Mouse (Mus musculus) embryonic facial prominence, embryonic 15.5 days (tissue): Measurements from ENCODE around the gene Gramd4. TPM values are rescaled to one million over a fixed set of nuclear protein-coding genes. Genes with fewer than 3 reads are reported as not detected.
A peak's percentile ranks its signal among the peaks of the same experiment; 100 is the strongest.

Experiments used
- ATAC-seq: fragments of 200-750 bp; cut with Nextera tagmentation; 2 replicates; pipeline ENCODE4 v1.8.0; 2017; ENCODE audit warnings: low read depth, moderate TSS enrichment; ENCODE audit not compliant: insufficient number of reproducible peaks, low FRiP score, low TSS enrichment
- H3K27ac ChIP-seq: fragments of 300-500 bp; sonication (generic); replicated peaks from 2 replicates; pipeline ENCODE4 v1.5.1; 2015; ENCODE audit warnings: mild to moderate bottlenecking, inconsistent platforms
- H3K27me3 ChIP-seq: fragments of 300-500 bp; sonication (generic); 2 replicates; pipeline ENCODE4 v1.6.1; 2015; ENCODE audit warnings: inconsistent platforms
- H3K36me3 ChIP-seq: fragments of 300-500 bp; sonication (generic); 2 replicates; pipeline ENCODE4 v1.6.1; 2015; ENCODE audit warnings: mild to moderate bottlenecking, inconsistent platforms
- H3K4me1 ChIP-seq: fragments of 300-500 bp; sonication (generic); 2 replicates; pipeline ENCODE4 v1.6.1; 2015; ENCODE audit warnings: inconsistent platforms
- H3K4me2 ChIP-seq: fragments of 300-500 bp; sonication (generic); replicated peaks from 2 replicates; pipeline ENCODE4 v1.6.1; 2015; ENCODE audit warnings: mild to moderate bottlenecking, inconsistent platforms
- H3K4me3 ChIP-seq: fragments of 300-500 bp; sonication (generic); replicated peaks from 2 replicates; pipeline ENCODE4 v1.5.1; 2015; ENCODE audit warnings: mild to moderate bottlenecking, inconsistent platforms
- H3K9ac ChIP-seq: fragments of 300-500 bp; sonication (generic); 2 replicates; pipeline ENCODE4 v1.6.1; 2015; ENCODE audit warnings: inconsistent platforms
- H3K9me3 ChIP-seq: fragments of 300-500 bp; sonication (generic); replicated peaks from 2 replicates; pipeline ENCODE4 v1.6.1; 2016; ENCODE audit warnings: inconsistent platforms
- WGBS: fragments of 180-500 bp; shearing (Covaris S2); methylation state at CpG from one replicate; pipeline ENCODE4 v1.1.7; 2015; 5-methylcytosine and 5-hydroxymethylcytosine counted together
- polyA plus RNA-seq: library from polyadenylated mRNA; unstranded; fragments of >200 nt; fragmentation: Nextera tagmentation; extraction: Ambion mirVana; gene quantifications from 2 replicates; pipeline ENCODE4 v1.2.1, GENCODE M21; 2015

Gene Gramd4
- polyA plus RNA-seq, 1 experiment from 2014 or later: 18.9 TPM

GRCm38 (mm10) chr15:86123409-86123808 is 65.9 kb downstream of the Gramd4 start:
- H3K36me3 ChIP-seq: peaks cover 58% of the 10 kb centered on the region
- H3K4me3 ChIP-seq: no peak overlapping the region
- WGBS: 92% methylated on average over 4 of the region's 4 CpGs
- H3K27ac ChIP-seq: no peak overlapping the region
- no peak overlapping the region for H3K9ac ChIP-seq
- H3K27me3 ChIP-seq: no peaks in the 10 kb centered on the region
- no peaks in the 10 kb centered on the region for H3K9me3 ChIP-seq
- H3K4me2 ChIP-seq: no peak overlapping the region
- ATAC-seq: no peak
- no peaks in the 10 kb centered on the region for H3K4me1 ChIP-seq

- Histone ChIP-seq H3K9me3 (no peaks in the 10 kb centered on the region), H3K27ac (no peak overlapping the region), H3K4me2 (no peak overlapping the region), H3K4me3 (no peak overlapping the region), H3K36me3 (peaks cover 52% of the 10 kb centered on the region), H3K27me3 (no peaks in the 10 kb centered on the region), H3K4me1 (no peaks in the 10 kb centered on the region), H3K9ac (no peak overlapping the region)
- 43% methylated on average over 1 of the region's 1 CpGs for WGBS
- no peak for ATAC-seq
Measured at GRCm38 (mm10) chr15:86124359-86124758, 66.9 kb downstream of the Gramd4 start.

GRCm38 (mm10) chr15:86129036-86129435 is 71.5 kb downstream of the Gramd4 start:
- Histone ChIP-seq H3K9ac (no peak overlapping the region), H3K36me3 (peaks cover 55% of the 10 kb centered on the region), H3K4me3 (no peak overlapping the region), H3K4me1 (no peaks in the 10 kb centered on the region), H3K9me3 (no peaks in the 10 kb centered on the region), H3K27me3 (no peaks in the 10 kb centered on the region), H3K4me2 (no peak overlapping the region), H3K27ac (no peak overlapping the region)
- WGBS: 78% methylated on average over 3 of the region's 3 CpGs
- ATAC-seq: no peak

- Histone ChIP-seq H3K9ac (no peak overlapping the region), H3K27ac (no peak overlapping the region), H3K4me1 (no peaks in the 10 kb centered on the region), H3K4me3 (no peak overlapping the region), H3K4me2 (no peak overlapping the region), H3K36me3 (peaks cover 48% of the 10 kb centered on the region), H3K9me3 (no peaks in the 10 kb centered on the region), H3K27me3 (no peaks in the 10 kb centered on the region)
- WGBS: 93% methylated on average over 10 of the region's 10 CpGs
- no peak for ATAC-seq
Measured at GRCm38 (mm10) chr15:86130657-86131056, 73.2 kb downstream of the Gramd4 start.

GRCm38 (mm10) chr15:86134941-86135783 is 77.7 kb downstream of the Gramd4 start:
- no peak overlapping the region for H3K4me2 ChIP-seq
- H3K4me3 ChIP-seq: no peak overlapping the region
- H3K9me3 ChIP-seq: no peaks in the 10 kb centered on the region
- no peak for ATAC-seq
- H3K27me3 ChIP-seq: no peaks in the 10 kb centered on the region
- no peaks in the 10 kb centered on the region for H3K4me1 ChIP-seq
- H3K27ac ChIP-seq: no peak overlapping the region
- no peak overlapping the region for H3K9ac ChIP-seq
- WGBS: 46% methylated on average over 18 of the region's 18 CpGs
- peaks cover 42% of the 10 kb centered on the region for H3K36me3 ChIP-seq

- no peaks in the 10 kb centered on the region for H3K9me3 ChIP-seq
- H3K4me1 ChIP-seq: no peaks in the 10 kb centered on the region
- H3K9ac ChIP-seq: no peak overlapping the region
- WGBS: 68% methylated on average over 4 of the region's 4 CpGs
- no peaks in the 10 kb centered on the region for H3K27me3 ChIP-seq
- H3K4me2 ChIP-seq: no peak overlapping the region
- no peak for ATAC-seq
- H3K4me3 ChIP-seq: no peak overlapping the region
- H3K27ac ChIP-seq: no peak overlapping the region
- H3K36me3 ChIP-seq: peaks cover 42% of the 10 kb centered on the region
Measured at GRCm38 (mm10) chr15:86137638-86138037, 80.1 kb downstream of the Gramd4 start.

GRCm38 (mm10) chr15:86140323-86140722 is 82.8 kb downstream of the Gramd4 start:
- ATAC-seq: 0 out of 2 replicates have a peak, but pooled peaks have one; percentile 15
- no peaks in the 10 kb centered on the region for H3K27me3 ChIP-seq
- H3K4me2 ChIP-seq: no peak overlapping the region
- peaks cover 47% of the 10 kb centered on the region for H3K36me3 ChIP-seq
- 31% methylated on average over 10 of the region's 10 CpGs for WGBS
- no peak overlapping the region for H3K9ac ChIP-seq
- H3K27ac ChIP-seq: no peak overlapping the region
- no peaks in the 10 kb centered on the region for H3K4me1 ChIP-seq
- H3K9me3 ChIP-seq: no peaks in the 10 kb centered on the region
- H3K4me3 ChIP-seq: no peak overlapping the region

GRCm38 (mm10) chr15:86144577-86144976 is 87.1 kb downstream of the Gramd4 start:
- ATAC-seq: no peak
- Histone ChIP-seq H3K36me3 (peaks cover 73% of the 10 kb centered on the region), H3K4me1 (no peaks in the 10 kb centered on the region), H3K4me2 (no peak overlapping the region), H3K9ac (no peak overlapping the region), H3K27me3 (no peaks in the 10 kb centered on the region), H3K9me3 (no peaks in the 10 kb centered on the region), H3K4me3 (no peak overlapping the region), H3K27ac (no peak overlapping the region)
- 81% methylated on average over 7 of the region's 7 CpGs for WGBS

GRCm38 (mm10) chr15:86145046-86145445 is 87.6 kb downstream of the Gramd4 start:
- ATAC-seq: no peak
- 85% methylated on average over 7 of the region's 7 CpGs for WGBS
- Histone ChIP-seq H3K36me3 (peaks cover 69% of the 10 kb centered on the region), H3K9ac (no peak overlapping the region), H3K9me3 (no peaks in the 10 kb centered on the region), H3K27ac (no peak overlapping the region), H3K27me3 (no peaks in the 10 kb centered on the region), H3K4me2 (no peak overlapping the region), H3K4me3 (no peak overlapping the region), H3K4me1 (no peaks in the 10 kb centered on the region)

- Histone ChIP-seq H3K4me1 (no peaks in the 10 kb centered on the region), H3K4me3 (no peak overlapping the region), H3K9me3 (no peaks in the 10 kb centered on the region), H3K27ac (no peak overlapping the region), H3K36me3 (peaks cover 65% of the 10 kb centered on the region), H3K4me2 (no peak overlapping the region), H3K9ac (no peak overlapping the region), H3K27me3 (no peaks in the 10 kb centered on the region)
- no peak for ATAC-seq
- WGBS: 83% methylated on average over 8 of the region's 8 CpGs
Measured at GRCm38 (mm10) chr15:86146922-86147321, 89.4 kb downstream of the Gramd4 start.

- WGBS: 54% methylated on average over 4 of the region's 4 CpGs
- Histone ChIP-seq H3K4me2 (no peak overlapping the region), H3K36me3 (peaks cover 63% of the 10 kb centered on the region), H3K4me3 (no peak overlapping the region), H3K27me3 (no peaks in the 10 kb centered on the region), H3K27ac (0 out of 2 replicates have a peak overlapping the region, but pooled peaks have one; percentile 44), H3K9ac (no peak overlapping the region), H3K4me1 (no peaks in the 10 kb centered on the region), H3K9me3 (no peaks in the 10 kb centered on the region)
- ATAC-seq: no peak
Measured at GRCm38 (mm10) chr15:86150593-86150992, 93.1 kb downstream of the Gramd4 start.

GRCm38 (mm10) chr15:86153481-86153960 is 96.0 kb downstream of the Gramd4 start:
- peaks cover 51% of the 10 kb centered on the region for H3K36me3 ChIP-seq
- H3K4me1 ChIP-seq: no peaks in the 10 kb centered on the region
- WGBS: 88% methylated on average over 12 of the region's 12 CpGs
- no peaks in the 10 kb centered on the region for H3K9me3 ChIP-seq
- H3K27ac ChIP-seq: no peak overlapping the region
- H3K27me3 ChIP-seq: no peaks in the 10 kb centered on the region
- no peak overlapping the region for H3K4me2 ChIP-seq
- no peak overlapping the region for H3K9ac ChIP-seq
- H3K4me3 ChIP-seq: no peak overlapping the region
- no peak for ATAC-seq
